Mouse (Mus musculus): ENCODE measurements around the gene Wdr4. TPM values are rescaled to one million over a fixed set of nuclear protein-coding genes. Genes with fewer than 3 reads are reported as not detected.
"Not testable (repeated sequence)": the region's sequence is repeated elsewhere in the genome, so short reads cannot be mapped to it uniquely, and the experiment has no call there.

Wdr4 gene
- polyA plus RNA-seq, 1 experiment from 2014 or later, result 78.5 TPM

GRCm38 (mm10) chr17:31549389-31549788, 29.6 kb upstream of the Wdr4 start:
- H3K27me3 ChIP-seq (ENCODE audit: poor library complexity, severe bottlenecking), result no peaks in the 10 kb centered on the region
- DNase-seq (ENCODE audit: extremely low spot score, low spot score), result no peak
- H3K9me3 ChIP-seq, result peaks cover 3% of the 10 kb centered on the region; the same call in 1 of the 2 replicates
- no peak overlapping the region for H3K4me3 ChIP-seq
- 82% methylated on average over 8 of the region's 8 CpGs for WGBS
- H3K4me1 ChIP-seq, result peaks cover 11% of the 10 kb centered on the region
- H3K36me3 ChIP-seq (replicated peaks), result no peaks in the 10 kb centered on the region
- no peak overlapping the region for H3K27ac ChIP-seq

DNA sequence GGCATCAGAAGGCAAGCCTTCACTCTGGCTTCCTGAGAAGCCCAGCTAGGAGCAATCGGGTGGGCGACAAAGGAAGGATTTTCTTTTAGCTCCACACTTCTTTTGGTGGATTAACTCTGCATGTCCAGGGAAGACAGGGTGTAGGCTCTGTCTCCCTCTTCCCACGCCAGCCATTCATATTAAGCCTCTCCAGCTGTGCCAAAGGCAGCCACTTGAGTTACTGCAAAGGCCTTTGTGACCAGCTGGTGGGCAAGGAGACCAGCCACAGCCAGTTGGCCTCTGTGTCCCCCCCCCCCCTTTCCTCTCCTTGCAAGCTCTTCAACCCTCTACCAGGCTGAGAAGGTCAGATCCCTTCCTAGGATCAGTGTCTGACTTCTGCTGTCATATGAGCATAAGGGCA, 28.2 kb upstream of the Wdr4 start:
- no peak for DNase-seq (ENCODE audit: extremely low spot score, low spot score)
- Histone ChIP-seq H3K27me3 (ENCODE audit: poor library complexity, severe bottlenecking) (no peaks in the 10 kb centered on the region), H3K4me1 (peaks cover 15% of the 10 kb centered on the region), H3K4me3 (no peak overlapping the region), H3K36me3 (replicated peaks) (no peaks in the 10 kb centered on the region), H3K9me3 (peaks cover 3% of the 10 kb centered on the region; the same call in 1 of the 2 replicates), H3K27ac (peak overlapping the region; percentile 52)
- 20% methylated on average over 3 of the region's 3 CpGs for WGBS

DNA sequence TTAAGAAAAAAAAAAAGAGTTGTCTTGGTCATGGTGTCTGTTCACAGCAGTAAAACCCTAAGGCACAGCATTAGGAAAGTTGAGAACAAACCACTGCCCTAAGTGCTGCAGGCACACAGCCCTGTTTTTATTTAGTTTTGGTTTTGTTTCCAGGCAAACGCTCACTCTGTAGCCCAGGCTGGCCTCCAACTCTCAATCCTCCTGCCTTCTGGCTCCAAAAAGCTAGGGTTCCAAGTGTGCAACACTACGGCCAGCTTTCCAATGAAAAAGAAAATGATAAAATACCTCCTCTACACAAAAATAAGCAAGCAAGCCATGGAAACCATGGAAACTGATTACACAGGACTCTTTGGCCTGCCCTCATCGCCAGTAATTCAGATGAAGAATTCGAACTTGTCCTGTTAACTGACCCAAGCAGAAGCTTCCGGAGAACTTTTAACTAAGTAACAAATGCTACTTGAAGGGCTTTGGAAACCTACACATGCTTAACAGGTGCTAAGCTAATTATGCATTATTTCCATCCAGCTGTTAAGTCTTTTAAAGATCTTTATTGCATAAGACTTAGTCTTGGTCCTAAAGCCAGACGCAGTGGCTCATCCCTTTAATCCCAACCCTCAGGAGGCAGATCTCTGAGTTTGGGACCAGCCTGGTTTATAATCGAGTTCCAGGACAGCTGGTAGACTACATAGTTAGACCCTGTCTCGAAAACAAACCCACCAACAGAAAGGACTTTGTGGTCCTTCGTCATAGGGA, 26.8 kb upstream of the Wdr4 start:
- 89% methylated on average over 9 of the region's 9 CpGs for WGBS
- H3K36me3 ChIP-seq (replicated peaks), result no peaks in the 10 kb centered on the region
- no peak overlapping the region for H3K4me3 ChIP-seq
- H3K27me3 ChIP-seq (ENCODE audit: poor library complexity, severe bottlenecking), result no peaks in the 10 kb centered on the region
- DNase-seq (ENCODE audit: extremely low spot score, low spot score), result no peak
- peaks cover 16% of the 10 kb centered on the region for H3K4me1 ChIP-seq
- H3K9me3 ChIP-seq, result no peaks in the 10 kb centered on the region; the same call in 1 of the 2 replicates
- no peak overlapping the region for H3K27ac ChIP-seq

DNA sequence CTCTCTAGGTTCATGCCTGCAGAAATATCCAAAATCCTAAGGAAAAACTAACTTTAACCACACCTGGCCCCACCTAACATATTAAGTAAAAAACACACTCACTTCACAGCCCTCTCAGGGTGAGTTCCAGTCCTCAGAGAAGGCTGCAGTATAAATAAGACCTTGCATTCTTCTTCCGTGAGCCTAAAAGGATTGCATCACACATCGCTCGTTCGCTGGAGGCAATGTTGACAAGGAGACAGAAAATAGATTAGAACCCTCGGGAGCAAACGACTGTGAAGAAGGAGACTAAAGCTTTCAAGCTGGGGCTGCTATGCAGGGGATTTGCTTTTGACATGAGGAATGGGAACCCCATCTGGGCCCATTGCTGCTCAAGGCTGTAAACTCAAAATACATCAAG, 23.8 kb upstream of the Wdr4 start:
- H3K9me3 ChIP-seq, result no peaks in the 10 kb centered on the region
- peaks cover 25% of the 10 kb centered on the region for H3K4me1 ChIP-seq
- DNase-seq (ENCODE audit: extremely low spot score, low spot score), result no peak
- WGBS, result 42% methylated on average over 6 of the region's 6 CpGs
- no peaks in the 10 kb centered on the region for H3K27me3 ChIP-seq (ENCODE audit: poor library complexity, severe bottlenecking)
- H3K4me3 ChIP-seq, result no peak overlapping the region
- no peak overlapping the region for H3K27ac ChIP-seq
- no peaks in the 10 kb centered on the region for H3K36me3 ChIP-seq (replicated peaks)

- H3K27ac ChIP-seq, result no peak overlapping the region
- no peak for DNase-seq (ENCODE audit: extremely low spot score, low spot score)
- H3K36me3 ChIP-seq (replicated peaks), result no peaks in the 10 kb centered on the region
- H3K4me1 ChIP-seq, result peaks cover 14% of the 10 kb centered on the region
- 65% methylated on average over 6 of the region's 6 CpGs for WGBS
- H3K4me3 ChIP-seq, result no peak overlapping the region
- H3K9me3 ChIP-seq, result no peaks in the 10 kb centered on the region
- H3K27me3 ChIP-seq (ENCODE audit: poor library complexity, severe bottlenecking), result no peaks in the 10 kb centered on the region
These were observed 21.7 kb upstream of the Wdr4 start for GRCm38 (mm10) chr17:31541460-31541831.

GRCm38 (mm10) chr17:31540809-31541459, 21.2 kb upstream of the Wdr4 start:
- H3K9me3 ChIP-seq, result no peaks in the 10 kb centered on the region
- 67% methylated on average over 4 of the region's 4 CpGs for WGBS

DNA sequence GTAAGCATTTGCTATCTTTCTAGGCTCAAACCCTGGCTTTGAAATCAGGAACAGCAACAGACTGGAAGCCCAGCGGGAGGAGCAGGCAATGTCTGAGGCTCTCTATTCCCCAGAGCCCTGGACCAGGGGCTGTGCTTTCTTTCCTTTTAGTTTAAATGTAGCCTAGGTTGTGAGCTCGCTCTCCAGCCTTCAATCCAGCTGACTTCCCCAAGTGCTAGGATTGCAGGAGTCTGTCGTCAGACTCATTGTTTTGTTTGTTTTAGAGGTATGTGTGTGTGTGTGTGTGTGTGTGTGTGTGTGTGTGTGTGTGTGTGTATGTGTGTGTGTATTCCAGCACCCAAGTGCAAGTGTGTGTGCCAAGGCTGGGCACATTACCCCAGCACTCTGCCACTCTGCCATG, 20.3 kb upstream of the Wdr4 start:
- Histone ChIP-seq H3K36me3 (replicated peaks) (no peaks in the 10 kb centered on the region), H3K4me1 (peaks cover 26% of the 10 kb centered on the region), H3K27me3 (ENCODE audit: poor library complexity, severe bottlenecking) (no peaks in the 10 kb centered on the region), H3K4me3 (no peak overlapping the region), H3K27ac (no peak overlapping the region), H3K9me3 (no peaks in the 10 kb centered on the region)
- no peak for DNase-seq (ENCODE audit: extremely low spot score, low spot score)
- WGBS, result 65% methylated on average over 3 of the region's 3 CpGs

More at GRCm38 (mm10) chr17:31540809-31541459, 21.2 kb upstream of the Wdr4 start:
- DNase-seq (ENCODE audit: extremely low spot score, low spot score), result no peak
- no peaks in the 10 kb centered on the region for H3K36me3 ChIP-seq (replicated peaks)
- no peak overlapping the region for H3K4me3 ChIP-seq
- no peak overlapping the region for H3K27ac ChIP-seq
- H3K27me3 ChIP-seq (ENCODE audit: poor library complexity, severe bottlenecking), result no peaks in the 10 kb centered on the region
- peaks cover 18% of the 10 kb centered on the region for H3K4me1 ChIP-seq

DNA sequence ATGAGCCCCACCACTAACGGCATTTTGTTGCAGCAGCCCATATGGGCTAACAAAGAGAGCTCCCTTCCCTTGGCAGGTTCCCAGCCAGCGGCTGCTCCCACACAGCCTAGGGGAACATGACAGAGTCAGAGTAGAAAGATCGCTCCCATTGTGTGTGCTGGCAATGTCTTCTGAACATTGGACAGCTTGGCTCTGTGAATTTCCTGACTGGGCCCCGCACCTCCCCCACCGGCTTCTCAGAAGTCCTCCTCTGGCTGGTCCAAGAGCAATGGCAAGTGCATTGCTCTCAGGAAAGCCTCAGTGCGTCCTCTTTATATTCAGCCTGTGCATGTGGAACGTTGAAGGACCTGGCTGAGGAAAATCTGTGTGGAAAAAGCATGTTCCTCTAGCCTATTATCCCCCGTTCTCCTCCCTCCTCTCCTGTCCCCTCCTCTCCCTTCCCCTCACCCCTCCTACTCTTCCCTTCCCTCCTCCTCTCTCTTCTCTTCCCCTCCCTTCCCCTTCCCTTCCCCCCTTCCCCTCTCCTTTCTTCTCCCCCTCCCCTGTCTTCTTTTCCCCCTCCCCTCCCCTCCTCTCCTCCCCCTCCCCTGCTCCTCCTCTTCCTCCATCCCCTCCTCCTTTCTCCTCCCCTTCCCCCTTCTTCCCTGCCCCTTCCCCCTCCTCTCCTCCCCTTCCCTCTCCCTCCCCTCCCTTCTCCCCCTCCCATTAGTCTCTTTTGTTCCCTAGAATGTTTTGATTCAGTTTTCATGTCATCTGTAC, 16.3 kb upstream of the Wdr4 start:
- H3K9me3 ChIP-seq, result no peaks in the 10 kb centered on the region
- WGBS, result 51% methylated on average over 8 of the region's 8 CpGs
- DNase-seq (ENCODE audit: extremely low spot score, low spot score), result no peak
- peak overlapping the region; percentile 86 for H3K27ac ChIP-seq
- no peaks in the 10 kb centered on the region for H3K27me3 ChIP-seq (ENCODE audit: poor library complexity, severe bottlenecking)
- H3K4me1 ChIP-seq, result peaks cover 20% of the 10 kb centered on the region
- H3K4me3 ChIP-seq, result peak overlapping the region; percentile 19; the same call in 1 of the 2 replicates
- peaks cover 13% of the 10 kb centered on the region for H3K36me3 ChIP-seq (replicated peaks)

- Histone ChIP-seq H3K36me3 (replicated peaks) (peaks cover 17% of the 10 kb centered on the region), H3K4me3 (no peak overlapping the region), H3K27ac (peak overlapping the region; percentile 86), H3K27me3 (ENCODE audit: poor library complexity, severe bottlenecking) (no peaks in the 10 kb centered on the region), H3K9me3 (no peaks in the 10 kb centered on the region), H3K4me1 (peaks cover 17% of the 10 kb centered on the region)
- DNase-seq (ENCODE audit: extremely low spot score, low spot score), result no peak
- WGBS, result 86% methylated on average over 4 of the region's 4 CpGs
These were observed 15.6 kb upstream of the Wdr4 start for GRCm38 (mm10) chr17:31535358-31535757.

GRCm38 (mm10) chr17:31532331-31532730, 12.6 kb upstream of the Wdr4 start:
- WGBS, result 91% methylated on average over 4 of the region's 4 CpGs
- H3K36me3 ChIP-seq (replicated peaks), result peaks cover 43% of the 10 kb centered on the region
- peaks cover 22% of the 10 kb centered on the region for H3K4me1 ChIP-seq
- not testable (repeated sequence) for H3K27ac ChIP-seq; H3K27me3 ChIP-seq (ENCODE audit: poor library complexity, severe bottlenecking); H3K9me3 ChIP-seq; DNase-seq (ENCODE audit: extremely low spot score, low spot score); H3K4me3 ChIP-seq

DNA sequence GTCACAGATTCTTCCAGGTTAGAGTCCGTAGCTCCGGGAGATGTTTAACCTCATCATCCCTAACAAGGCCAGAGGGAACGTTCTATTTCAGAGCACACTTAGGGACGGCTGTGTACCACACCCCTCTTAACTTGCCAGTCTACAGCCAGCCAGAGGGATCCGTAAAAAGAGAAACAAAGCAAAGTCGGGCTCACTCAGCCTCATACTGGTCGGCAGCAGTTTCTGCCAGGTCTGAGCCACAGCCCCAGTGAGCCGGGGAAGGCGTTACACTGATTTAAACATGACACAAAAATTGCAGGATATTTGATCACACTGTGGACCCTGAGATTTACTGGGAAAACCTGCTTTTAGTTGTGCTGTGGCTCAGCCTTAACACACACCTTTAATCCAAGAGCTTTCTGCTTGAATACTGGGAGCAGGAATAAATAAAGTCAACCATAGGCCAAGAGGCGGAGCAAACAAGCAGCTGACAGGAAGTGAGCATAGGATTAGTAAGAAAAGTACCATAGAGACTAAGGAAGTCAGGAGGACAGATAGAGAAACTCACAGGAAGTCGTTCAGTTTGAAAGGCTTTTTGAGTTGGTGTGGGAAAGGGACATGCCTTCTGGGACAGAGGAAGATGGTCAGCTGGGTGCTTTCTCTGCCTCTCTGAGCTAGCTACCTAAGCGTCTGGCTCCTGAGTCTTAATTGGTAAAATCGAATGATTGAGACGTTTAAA, 11.8 kb upstream of the Wdr4 start:
- Histone ChIP-seq H3K4me1 (peaks cover 22% of the 10 kb centered on the region), H3K27me3 (ENCODE audit: poor library complexity, severe bottlenecking) (no peaks in the 10 kb centered on the region), H3K27ac (no peak overlapping the region), H3K4me3 (no peak overlapping the region), H3K9me3 (no peaks in the 10 kb centered on the region), H3K36me3 (replicated peaks) (peaks cover 50% of the 10 kb centered on the region)
- WGBS, result 88% methylated on average over 14 of the region's 14 CpGs
- no peak for DNase-seq (ENCODE audit: extremely low spot score, low spot score)

- Histone ChIP-seq H3K36me3 (replicated peaks) (peaks cover 65% of the 10 kb centered on the region), H3K4me3 (no peak overlapping the region), H3K4me1 (0 out of 2 replicates have a peak, but pooled peaks cover 5% of the 10 kb centered on the region), H3K27me3 (ENCODE audit: poor library complexity, severe bottlenecking) (no peaks in the 10 kb centered on the region), H3K9me3 (no peaks in the 10 kb centered on the region), H3K27ac (no peak overlapping the region)
- DNase-seq (ENCODE audit: extremely low spot score, low spot score), result peak; percentile 39
- WGBS, result 26% methylated on average over 15 of the region's 15 CpGs
These were observed 9.5 kb upstream of the Wdr4 start for GRCm38 (mm10) chr17:31529314-31529713.

Data from forebrain, embryonic 10.5 days (tissue).